Mouse (Mus musculus): ENCODE measurements at regions not wholly inside any gene's neighbourhood (a gene's known extent, or its start where the extent isn't known, plus 50 kb on each side); places are given as distances from the start of the nearest gene placed in this dataset.

DNA sequence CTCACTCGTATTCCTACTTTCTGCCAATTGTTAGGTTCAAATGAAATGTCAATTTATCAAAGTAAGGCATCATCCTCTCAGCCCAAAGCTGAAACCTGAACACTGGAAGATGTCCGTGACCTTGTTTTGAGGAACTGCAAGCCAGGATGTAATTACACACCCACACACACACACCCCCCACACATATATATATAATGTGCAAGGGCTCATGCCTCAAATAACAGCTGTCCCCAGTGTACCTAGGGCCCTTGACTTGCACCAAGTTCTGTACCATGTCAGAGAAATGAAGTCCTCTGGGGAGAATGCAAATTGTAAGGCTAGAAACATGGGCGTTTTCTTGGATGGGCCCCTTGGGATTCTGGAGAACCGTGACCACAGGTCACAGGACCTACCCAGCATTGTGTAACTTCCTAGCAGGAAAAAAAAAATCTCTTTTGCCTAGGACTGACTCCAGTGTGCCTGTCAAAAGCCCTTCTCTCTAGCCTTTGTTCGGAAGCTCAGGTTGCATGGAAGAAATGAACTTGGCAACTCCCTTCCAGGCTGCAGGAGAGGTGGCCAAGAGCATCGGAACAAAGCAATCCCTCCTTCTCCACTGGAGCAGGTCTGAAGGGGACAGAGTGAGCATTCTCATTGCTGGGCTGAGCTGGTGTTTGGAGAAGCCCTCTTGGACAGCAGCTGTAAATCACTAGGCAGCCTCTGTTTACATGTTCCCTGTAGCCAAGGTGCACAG, 118.5 kb downstream of the Trib2 start:
- Histone ChIP-seq H3K27ac (replicated peaks; ENCODE audit: low read depth, low read length) (peak overlapping the region; percentile 84), H3K4me3 (ENCODE audit: insufficient read depth, low read depth, low read length) (no peak overlapping the region; the same call in 1 of the 2 replicates), H3K4me1 (ENCODE audit: control insufficient read depth, insufficient read depth, insufficient read length, low read length) (peaks cover 24% of the 10 kb centered on the region)

DNA sequence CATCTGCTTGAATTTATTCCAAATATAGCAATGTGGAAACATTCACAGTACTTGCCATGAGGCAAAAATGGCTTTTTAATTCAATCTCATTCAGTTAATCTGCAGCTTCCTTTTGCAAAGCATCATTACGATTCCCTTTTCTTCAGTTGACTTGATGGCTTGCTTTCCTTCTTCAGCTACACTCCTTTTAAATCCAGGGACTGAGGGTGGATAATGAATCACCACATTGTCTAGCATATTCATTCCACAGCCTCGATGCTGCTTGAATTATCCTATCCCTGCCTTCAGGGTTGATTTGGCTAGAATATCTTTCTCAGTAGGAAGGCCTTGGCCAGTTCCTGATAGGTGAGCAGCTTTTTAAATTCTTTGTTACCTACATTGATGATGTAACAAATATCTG, 128.4 kb downstream of the Trib2 start:
- H3K4me3 ChIP-seq (ENCODE audit: insufficient read depth, low read depth, low read length) = no peak overlapping the region
- no peak overlapping the region for H3K27ac ChIP-seq (replicated peaks; ENCODE audit: low read depth, low read length)
- H3K4me1 ChIP-seq (ENCODE audit: control insufficient read depth, insufficient read depth, insufficient read length, low read length) = no peaks in the 10 kb centered on the region

DNA sequence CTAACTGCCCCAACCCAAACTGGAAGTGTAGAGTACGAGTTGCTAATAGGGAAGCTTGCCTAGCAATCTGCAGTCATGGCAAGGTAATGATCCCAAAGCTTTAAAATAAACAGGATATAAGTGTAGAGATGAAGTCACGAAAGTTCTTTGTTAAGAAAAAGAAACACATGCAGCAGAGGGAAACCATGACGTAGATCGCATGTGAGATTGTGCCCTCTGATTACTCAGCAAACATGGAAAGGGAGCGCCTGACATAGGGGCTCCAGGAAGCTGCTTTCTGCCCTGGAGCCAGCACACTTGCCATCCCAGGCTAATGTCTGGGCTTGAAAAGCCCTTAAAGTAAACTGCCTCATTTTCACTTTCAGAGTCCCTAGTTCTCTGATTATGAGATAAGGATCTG, 132.4 kb downstream of the Trib2 start:
- Histone ChIP-seq H3K4me1 (ENCODE audit: control insufficient read depth, insufficient read depth, insufficient read length, low read length) (no peaks in the 10 kb centered on the region), H3K27ac (replicated peaks; ENCODE audit: low read depth, low read length) (no peak overlapping the region), H3K4me3 (ENCODE audit: insufficient read depth, low read depth, low read length) (no peak overlapping the region)

DNA sequence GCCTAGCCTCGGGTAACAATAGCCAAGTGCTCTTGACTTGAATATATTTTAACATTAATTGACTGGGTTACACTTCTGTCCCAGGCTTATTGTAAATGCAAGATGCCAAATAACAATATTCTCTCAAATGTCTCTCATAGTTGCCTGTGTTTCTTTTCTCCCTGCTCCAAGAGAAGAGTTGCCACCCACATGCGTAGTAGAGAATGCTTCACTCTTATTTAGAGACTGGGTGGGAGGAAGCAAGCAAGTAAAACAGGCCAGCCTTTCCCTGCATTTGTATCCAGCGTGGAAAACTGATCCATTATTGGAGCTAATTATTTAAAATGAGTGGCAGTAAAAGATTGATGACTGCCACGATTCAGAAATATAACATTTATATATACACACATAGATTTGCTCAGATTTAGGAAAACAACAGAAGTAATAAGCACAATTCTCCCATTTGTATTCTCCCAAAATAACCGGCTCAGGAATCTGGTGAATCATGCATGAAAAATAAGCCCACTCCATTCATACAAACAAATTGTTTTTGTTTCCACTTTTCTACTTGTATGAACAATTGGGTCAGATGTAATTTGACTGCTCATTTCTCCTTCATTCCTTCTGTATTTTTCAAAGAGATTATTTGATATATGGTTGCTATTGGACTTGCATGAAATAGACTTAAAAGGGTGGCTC, 134.9 kb downstream of the Trib2 start:
- H3K4me1 ChIP-seq (ENCODE audit: control insufficient read depth, insufficient read depth, insufficient read length, low read length) = no peaks in the 10 kb centered on the region
- no peak overlapping the region for H3K27ac ChIP-seq (replicated peaks; ENCODE audit: low read depth, low read length)
- H3K4me3 ChIP-seq (ENCODE audit: insufficient read depth, low read depth, low read length) = no peak overlapping the region

DNA sequence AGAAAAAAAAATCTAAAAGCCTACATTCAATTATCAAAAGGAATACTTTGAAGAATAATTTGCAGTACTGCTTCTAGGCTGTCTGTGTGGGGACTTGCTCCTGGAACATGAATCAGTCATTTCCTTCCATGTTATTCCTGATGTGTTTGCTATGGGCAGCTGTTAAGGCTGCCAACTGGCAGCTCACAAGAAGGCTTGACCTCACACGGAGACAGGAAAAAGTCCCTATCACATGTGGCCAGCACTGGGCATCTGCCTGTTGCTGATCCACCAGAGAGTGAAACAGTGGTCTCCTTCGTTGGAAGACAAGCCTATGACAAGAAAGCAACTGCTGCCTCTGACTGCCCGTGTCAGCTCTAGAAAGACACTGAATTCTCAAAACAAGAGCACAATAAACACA, 140.6 kb downstream of the Trib2 start:
- H3K4me3 ChIP-seq (ENCODE audit: insufficient read depth, low read depth, low read length) = no peak overlapping the region
- no peak overlapping the region for H3K27ac ChIP-seq (replicated peaks; ENCODE audit: low read depth, low read length)
- H3K4me1 ChIP-seq (ENCODE audit: control insufficient read depth, insufficient read depth, insufficient read length, low read length) = peaks cover 2% of the 10 kb centered on the region; the same call in 1 of the 2 replicates

DNA sequence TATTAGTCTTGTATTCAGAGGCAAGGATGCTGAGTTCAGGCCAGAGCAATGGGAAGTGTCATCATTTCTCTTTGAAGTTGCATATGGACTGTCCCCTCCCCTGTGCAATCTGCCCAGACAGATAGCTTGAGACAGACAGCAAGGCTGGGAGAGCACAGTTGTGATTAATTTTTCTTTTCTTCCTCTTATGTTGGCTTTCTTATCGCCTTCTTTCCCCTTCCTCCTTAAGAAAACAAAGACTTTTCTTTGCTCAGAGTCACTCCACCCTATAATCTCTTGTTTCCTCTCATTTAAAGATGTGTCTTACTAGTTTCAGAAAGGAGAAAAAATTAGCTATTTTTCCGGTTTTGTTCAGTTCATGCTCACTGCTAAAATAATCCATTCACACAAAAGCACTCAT, 157.0 kb downstream of the Trib2 start:
- Histone ChIP-seq H3K4me3 (ENCODE audit: insufficient read depth, low read depth, low read length) (no peak overlapping the region), H3K27ac (replicated peaks; ENCODE audit: low read depth, low read length) (no peak overlapping the region), H3K4me1 (ENCODE audit: control insufficient read depth, insufficient read depth, insufficient read length, low read length) (no peaks in the 10 kb centered on the region)

DNA sequence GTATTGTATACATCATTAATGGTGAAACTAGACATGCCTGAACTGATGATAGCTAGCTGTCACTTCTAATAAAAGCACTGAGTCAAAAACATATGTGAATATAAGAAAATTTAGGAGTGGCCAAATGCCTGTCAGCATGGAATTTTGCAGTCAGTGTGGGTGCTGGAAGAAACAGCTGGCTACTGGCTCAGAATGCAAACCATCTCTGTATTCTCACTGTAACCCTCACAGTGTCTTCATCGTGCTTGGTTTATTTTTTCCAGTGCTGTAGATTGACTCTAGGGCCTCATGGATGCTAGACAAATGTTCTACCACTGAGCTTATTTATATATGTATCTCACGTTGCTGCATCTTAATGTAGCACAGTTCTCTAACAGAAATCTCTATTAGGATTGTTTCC, 157.4 kb downstream of the Trib2 start:
- Histone ChIP-seq H3K4me1 (ENCODE audit: control insufficient read depth, insufficient read depth, insufficient read length, low read length) (no peaks in the 10 kb centered on the region), H3K27ac (replicated peaks; ENCODE audit: low read depth, low read length) (no peak overlapping the region), H3K4me3 (ENCODE audit: insufficient read depth, low read depth, low read length) (no peak overlapping the region)

DNA sequence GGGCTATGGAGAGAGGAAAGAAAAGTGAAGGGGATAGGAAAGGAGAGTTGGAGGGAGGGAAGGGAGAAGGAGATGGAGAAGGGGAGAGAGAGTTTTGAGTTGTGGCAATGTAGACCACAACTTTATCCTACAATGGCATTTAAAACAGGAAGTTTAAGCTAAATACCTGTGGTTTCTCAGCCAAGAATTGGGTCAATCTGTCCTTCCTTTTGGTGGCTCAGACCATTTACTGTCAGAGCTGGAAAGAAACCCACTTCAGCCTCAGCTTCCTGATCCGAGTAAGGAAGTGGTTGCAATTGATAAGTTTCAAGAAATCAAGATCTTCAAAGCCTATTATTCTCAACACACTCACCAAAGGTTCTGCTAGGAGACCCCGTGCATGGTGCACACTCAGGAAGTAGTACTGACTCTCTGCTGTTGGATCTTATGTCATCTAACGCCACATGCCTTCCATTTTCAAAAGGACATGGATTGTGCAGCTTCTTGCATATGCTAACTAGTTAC, 158.9 kb downstream of the Trib2 start:
- no peak overlapping the region for H3K4me3 ChIP-seq (ENCODE audit: insufficient read depth, low read depth, low read length)
- no peak overlapping the region for H3K27ac ChIP-seq (replicated peaks; ENCODE audit: low read depth, low read length)
- no peaks in the 10 kb centered on the region for H3K4me1 ChIP-seq (ENCODE audit: control insufficient read depth, insufficient read depth, insufficient read length, low read length)

DNA sequence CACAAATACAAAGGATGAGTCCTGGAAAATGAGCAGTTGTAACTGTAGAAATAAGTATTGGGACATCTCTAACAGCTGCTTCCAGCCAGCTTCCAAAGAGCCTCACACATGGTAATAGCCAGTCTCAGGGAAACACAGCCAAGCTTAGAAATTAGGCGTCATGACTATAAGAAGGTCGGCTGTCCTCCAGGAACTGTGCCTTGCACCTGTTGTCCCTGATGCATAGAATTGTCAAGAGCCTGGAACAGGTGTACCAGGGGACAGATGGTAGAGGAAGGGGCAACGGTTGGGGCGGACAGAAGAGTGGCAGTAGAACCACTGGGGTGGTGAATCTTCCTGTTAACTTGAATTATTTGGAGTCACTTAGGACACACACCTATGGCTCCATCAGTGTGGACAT, 162.1 kb downstream of the Trib2 start:
- peaks cover 6% of the 10 kb centered on the region; the same call in 1 of the 2 replicates for H3K4me1 ChIP-seq (ENCODE audit: control insufficient read depth, insufficient read depth, insufficient read length, low read length)
- no peak overlapping the region for H3K27ac ChIP-seq (replicated peaks; ENCODE audit: low read depth, low read length)
- H3K4me3 ChIP-seq (ENCODE audit: insufficient read depth, low read depth, low read length) = no peak overlapping the region

DNA sequence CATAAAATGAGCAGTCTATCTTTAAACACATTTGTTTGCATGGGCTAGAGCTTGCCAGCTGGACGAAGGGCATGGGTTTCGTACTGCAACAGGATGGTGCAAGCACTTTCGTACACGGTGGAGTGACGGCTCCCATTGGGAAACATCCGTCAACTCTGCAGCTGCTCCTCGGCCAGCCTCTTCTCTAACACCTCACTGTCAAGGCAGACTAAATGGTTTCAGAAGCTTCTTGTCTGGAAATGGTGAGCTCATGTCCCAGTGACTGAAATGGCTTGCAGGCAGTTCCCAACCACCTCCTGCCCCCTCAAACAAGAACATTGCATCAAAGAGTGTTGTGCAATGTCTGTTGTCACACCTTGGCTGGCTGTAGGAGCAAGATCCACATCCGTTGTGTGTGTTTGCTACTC, 163.4 kb downstream of the Trib2 start:
- Histone ChIP-seq H3K27ac (replicated peaks; ENCODE audit: low read depth, low read length) (peak overlapping the region; percentile 41; the same call in 1 of the 2 replicates), H3K4me1 (ENCODE audit: control insufficient read depth, insufficient read depth, insufficient read length, low read length) (peaks cover 6% of the 10 kb centered on the region; the same call in 1 of the 2 replicates), H3K4me3 (ENCODE audit: insufficient read depth, low read depth, low read length) (no peak overlapping the region)

DNA sequence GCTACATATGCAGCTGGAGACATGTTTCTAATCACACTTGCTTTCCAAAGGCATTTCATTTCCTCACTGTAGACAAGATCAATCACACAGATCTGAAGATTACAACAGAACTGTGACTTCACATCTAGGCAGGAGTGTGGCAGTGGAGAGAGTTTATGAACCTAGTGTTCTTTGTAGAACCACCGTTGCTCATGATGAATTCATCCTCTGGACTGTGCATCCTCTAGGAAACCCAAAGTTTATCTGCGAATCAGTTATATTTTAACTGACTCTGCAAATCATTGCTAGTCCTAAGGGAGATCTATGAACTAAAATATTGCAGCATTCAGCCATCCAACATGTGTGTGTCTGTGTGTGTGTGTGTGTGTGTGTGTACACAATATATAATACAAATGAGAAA, 165.4 kb downstream of the Trib2 start:
- Histone ChIP-seq H3K4me3 (ENCODE audit: insufficient read depth, low read depth, low read length) (no peak overlapping the region), H3K27ac (replicated peaks; ENCODE audit: low read depth, low read length) (no peak overlapping the region), H3K4me1 (ENCODE audit: control insufficient read depth, insufficient read depth, insufficient read length, low read length) (peaks cover 6% of the 10 kb centered on the region; the same call in 1 of the 2 replicates)

DNA sequence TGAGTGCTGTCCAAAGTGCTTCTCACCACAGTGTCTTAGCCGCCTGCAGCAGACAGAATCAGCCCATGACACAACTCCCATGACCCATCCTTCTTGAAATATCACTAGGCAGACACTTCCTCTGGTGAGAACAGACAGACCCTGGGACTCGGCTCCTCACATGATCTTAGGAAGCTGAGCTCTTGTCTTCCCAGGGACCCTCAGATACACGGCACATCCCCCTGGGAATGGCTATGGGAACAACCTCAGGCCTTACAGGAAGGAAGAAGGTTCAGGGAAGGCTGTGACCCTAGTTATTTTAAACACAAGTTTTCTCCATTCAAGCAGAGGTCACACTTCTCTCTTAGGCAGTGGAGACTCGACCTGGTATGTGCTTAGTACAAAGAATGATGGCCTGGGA, 166.8 kb downstream of the Trib2 start:
- Histone ChIP-seq H3K4me3 (ENCODE audit: insufficient read depth, low read depth, low read length) (no peak overlapping the region), H3K4me1 (ENCODE audit: control insufficient read depth, insufficient read depth, insufficient read length, low read length) (peaks cover 6% of the 10 kb centered on the region; the same call in 1 of the 2 replicates), H3K27ac (replicated peaks; ENCODE audit: low read depth, low read length) (no peak overlapping the region)

DNA sequence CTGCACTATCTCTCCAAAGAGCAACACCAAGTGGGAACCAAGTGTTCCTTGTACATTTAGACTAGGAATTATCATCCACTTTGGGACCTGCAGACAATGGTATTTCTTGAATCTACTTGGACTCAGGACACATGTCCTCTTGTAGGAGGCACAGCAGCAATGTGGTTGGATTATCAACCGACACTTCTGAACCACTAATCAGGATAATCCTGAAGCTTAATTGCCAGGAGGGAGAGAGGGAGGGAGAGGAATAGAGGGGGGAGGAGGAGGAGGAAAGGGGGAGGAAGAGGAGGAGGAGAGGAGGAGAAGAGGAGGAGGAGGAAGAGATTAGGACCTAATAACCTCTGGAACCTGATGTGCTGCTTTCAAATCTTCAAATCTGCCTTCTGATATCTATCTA, 167.5 kb downstream of the Trib2 start:
- H3K27ac ChIP-seq (replicated peaks; ENCODE audit: low read depth, low read length) = no peak overlapping the region
- no peak overlapping the region for H3K4me3 ChIP-seq (ENCODE audit: insufficient read depth, low read depth, low read length)
- H3K4me1 ChIP-seq (ENCODE audit: control insufficient read depth, insufficient read depth, insufficient read length, low read length) = peaks cover 6% of the 10 kb centered on the region; the same call in 1 of the 2 replicates

DNA sequence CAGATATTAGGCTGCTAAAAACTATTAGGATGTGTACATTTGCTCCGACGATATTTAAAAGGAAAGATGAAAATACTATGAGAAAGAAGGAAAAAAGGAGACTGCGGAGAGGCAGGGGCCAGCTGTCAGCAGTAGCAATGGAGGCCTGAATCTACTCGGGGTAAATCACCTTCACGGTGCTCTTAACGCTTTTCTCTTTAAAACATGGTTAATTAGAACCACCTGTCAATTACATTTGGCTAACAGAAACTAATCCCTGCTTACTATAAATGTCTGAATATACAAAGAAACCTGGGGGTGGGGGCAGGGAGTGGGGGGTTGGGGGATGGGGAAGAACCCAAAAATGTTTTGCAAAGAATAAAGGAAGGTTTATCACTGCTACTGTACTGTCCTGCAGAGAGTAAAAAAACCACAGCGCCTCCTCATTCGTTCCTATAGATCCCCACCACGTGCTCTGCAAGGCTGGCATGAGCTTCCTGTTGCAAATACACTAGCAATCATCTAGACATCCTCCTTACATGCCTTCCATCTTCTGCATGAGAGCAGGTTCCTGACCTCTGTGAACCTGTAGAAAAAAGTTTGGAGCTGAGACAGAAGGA, 172.5 kb downstream of the Trib2 start:
- H3K27ac ChIP-seq (replicated peaks; ENCODE audit: low read depth, low read length) = no peak overlapping the region
- H3K4me3 ChIP-seq (ENCODE audit: insufficient read depth, low read depth, low read length) = no peak overlapping the region
- no peaks in the 10 kb centered on the region for H3K4me1 ChIP-seq (ENCODE audit: control insufficient read depth, insufficient read depth, insufficient read length, low read length)

DNA sequence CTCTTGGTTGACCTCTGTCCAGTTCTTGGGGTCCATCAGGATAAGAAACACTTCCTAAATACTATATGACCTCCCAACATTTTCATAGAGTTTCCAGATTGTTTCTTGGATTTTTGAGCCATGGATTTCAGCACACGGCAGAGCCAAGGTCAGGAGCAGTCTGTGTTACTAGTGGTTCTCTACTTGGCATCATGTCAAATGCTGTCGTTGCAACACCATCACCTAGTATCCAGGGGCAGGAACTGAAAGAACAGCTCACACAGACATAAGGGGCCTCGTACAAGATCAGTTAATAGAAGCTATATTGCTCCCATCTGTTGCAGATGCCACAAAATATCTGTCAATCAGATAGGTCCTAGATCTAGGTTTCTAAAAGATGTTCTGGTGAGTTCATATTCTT, 173.1 kb downstream of the Trib2 start:
- Histone ChIP-seq H3K27ac (replicated peaks; ENCODE audit: low read depth, low read length) (no peak overlapping the region), H3K4me3 (ENCODE audit: insufficient read depth, low read depth, low read length) (no peak overlapping the region), H3K4me1 (ENCODE audit: control insufficient read depth, insufficient read depth, insufficient read length, low read length) (no peaks in the 10 kb centered on the region)

All from brown adipose tissue, adult 24 weeks (tissue).